Mouse (Mus musculus) cortical plate, adult 2 months (tissue): ENCODE measurements at regions not wholly inside any gene's neighbourhood (a gene's known extent, or its start where the extent isn't known, plus 50 kb on each side); places are given as distances from the start of the nearest gene placed in this dataset.

ENCODE experiments used
- CTCF ChIP-seq: fragments of 200-500 bp; IDR thresholded peaks from 2 replicates; pipeline ENCODE4 v1.5.1; 2011; ENCODE audit warnings: mild to moderate bottlenecking, control low read depth, low read length; ENCODE audit not compliant: insufficient read depth; ENCODE audit errors: extremely low read depth
- POLR2A ChIP-seq: fragments of 200-500 bp; IDR thresholded peaks from 2 replicates; pipeline ENCODE4 v1.6.1; 2011; ENCODE audit warnings: mild to moderate bottlenecking, low read length, control low read depth; ENCODE audit not compliant: insufficient read depth; ENCODE audit errors: extremely low read depth

DNA sequence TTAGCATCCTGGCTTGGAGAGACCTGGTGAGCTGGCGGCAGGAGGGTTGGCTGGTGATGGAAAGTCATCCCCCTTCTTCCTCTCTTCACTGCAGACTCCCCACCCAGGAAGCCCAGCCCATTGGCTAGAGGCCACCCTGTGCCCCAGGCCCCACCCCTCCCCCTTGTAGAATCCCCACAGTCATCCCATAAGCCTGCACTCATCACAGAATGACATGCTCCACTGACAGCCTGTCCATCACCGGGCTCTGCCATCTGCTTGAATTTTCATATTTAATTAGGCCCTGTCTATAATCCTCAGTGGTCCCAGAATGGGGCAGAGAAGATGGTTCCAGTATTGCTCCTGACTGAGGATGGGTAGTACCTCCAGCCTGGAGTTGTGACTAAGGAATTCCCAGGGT is 79.3 kb upstream of the Csf3r start:
- TF ChIP-seq CTCF = no peak
- no peak for TF ChIP-seq POLR2A
